Mouse (Mus musculus) kidney, adult 18-20 months (tissue): Measurements from ENCODE around the gene Disp1.

Source experiments
- DNase-seq: peaks from one replicate; pipeline ENCODE4 v3.0.0; 2021

Gene Disp1

DNA sequence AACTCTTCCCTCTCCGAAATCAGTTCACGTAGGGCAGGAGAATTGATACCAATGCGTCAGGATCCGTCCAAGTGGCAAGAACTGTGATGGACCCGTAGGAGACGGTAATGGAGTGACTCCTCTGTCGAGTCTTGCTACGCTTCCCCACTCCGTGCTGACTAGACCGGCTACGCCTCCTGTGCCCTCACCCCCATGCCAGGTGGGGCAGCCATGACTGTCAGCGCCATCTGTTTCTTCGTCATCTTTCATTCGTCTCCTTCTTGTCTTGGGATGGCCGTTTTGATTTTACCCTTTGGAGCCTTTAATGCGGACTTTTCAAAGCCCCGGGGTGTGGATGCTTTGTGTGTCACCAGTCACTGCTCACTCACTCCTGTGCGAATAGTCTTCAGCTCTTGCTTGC lies 26.6 kb downstream of the Disp1 start:
- DNase-seq, result no peak

DNA sequence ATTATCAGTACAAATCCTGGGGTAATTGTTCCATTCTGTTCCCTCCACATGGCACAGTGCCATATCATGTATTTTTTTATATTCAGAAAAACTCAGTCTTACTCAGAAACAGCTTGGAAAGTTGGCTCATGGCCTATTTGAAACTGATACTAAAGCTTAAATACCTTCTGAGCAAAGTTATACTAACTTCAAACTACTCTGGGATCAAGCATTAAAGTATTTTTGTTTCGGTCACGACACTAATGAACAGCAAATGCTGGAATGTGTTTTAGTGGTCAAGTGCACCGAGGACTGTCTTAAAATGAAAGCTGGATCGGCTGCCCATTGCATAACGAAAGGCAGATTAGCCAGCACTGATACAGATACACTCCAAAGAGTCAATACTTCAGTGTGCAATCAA lies 27.2 kb downstream of the Disp1 start:
- no peak for DNase-seq

DNA sequence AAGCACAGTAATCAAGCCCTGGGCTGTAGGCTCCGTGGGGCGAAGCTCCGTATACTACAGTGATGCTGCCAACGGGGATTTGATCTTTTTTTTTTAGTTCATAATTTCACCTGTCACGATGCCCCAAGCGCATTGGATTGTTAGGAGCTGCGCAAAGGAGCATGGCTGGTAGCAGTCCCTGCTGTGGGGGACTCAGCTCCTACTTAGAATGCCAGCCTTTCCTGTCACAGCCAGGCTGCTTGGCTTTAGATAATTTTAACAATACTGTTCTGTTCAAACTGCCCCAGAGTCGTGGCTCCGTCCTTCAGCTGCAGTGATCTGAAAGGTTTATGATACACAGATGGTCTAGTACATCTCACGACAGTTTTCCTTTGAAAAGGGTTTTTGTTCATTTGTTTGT lies 29.9 kb downstream of the Disp1 start:
- DNase-seq, result no peak

DNA sequence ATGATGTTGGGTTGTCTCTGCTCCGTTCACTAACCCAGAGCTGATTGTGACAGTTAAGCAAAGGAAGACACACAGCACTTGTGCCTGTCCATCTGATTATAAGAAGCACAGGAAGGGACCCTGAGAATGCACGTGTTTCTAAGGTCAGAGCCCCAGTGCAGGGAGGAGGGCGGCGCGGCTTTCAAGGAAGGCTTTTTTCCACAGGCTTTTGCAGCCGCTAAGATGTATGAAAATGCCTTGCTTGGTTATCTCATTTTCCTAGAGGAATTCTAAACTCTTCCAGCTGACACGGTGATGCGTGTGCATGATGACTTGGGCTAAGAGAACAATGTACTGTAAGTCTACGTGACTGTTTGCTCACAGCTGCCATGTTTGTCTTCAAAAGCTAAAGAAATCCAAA lies 30.9 kb downstream of the Disp1 start:
- no peak for DNase-seq

DNA sequence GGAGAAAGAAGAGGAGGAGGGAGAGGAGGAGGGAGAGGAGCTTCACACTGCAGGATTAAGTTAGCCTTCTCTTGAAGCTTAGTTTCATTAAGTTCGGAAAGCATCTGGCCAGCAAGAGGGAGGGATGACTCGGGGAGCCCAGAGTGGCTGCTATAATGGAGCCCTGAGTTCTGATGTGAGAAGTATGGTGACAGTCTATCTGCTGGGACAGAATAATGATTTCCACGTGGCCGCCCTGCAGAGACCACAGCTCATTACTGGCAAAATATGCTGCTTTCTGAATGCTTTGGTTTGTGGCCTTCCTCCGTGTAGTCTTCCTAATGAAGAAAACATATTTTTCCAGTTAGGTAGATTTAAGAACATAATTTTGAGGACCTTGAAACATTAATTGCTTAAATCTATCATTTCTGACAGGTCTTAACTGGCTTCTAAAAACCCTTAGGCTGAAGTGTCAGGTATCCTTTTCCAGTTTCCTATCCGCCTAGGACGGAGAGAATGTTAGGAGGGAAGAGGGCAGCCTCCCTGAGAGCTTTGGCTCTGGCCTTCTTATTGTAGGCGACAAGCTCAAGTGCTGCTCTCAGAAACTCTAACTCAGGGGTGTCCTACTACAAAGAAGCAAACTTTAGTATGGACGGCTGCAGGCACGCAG lies 32.2 kb downstream of the Disp1 start:
- DNase-seq, result no peak

DNA sequence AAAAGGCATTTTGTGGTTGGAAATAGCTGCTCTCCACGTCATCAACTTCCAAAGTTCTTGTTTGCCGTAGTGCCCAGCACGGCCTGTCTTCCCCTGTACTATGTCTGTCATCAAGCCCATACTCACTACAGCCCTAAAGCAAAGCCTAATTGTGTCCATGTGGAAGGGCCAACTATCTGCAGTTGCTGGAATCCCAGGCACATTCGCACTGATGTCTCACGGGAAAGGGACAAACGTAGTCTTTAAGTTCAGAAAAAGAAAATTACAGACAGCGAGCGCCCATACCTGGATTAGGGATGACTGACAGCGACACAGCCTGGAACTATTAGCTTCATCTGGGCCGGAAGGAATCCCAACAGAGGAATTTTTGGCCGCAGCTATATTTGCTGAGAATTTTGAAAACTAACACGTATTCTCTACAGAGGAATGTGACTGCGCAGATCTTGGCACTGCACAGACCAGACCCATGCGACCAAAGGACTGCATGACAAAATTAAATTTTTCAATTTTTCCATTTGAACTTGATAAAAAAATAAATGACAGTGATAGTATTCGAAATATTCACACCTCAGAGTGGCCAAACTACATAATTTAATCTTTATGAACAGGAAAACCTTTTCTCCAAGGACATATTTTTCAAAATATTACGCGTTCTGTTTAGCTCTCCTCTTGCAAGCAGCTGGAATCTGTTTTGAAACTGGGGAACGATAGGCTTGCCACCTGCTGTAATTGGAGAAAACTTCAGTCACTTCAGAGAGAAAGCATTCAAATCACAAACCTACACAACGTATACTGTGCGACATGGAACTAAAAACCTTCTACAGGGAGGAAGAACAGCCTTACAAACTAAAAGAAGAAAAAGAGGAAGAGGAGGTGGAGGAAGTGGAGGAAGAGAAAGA lies 33.0 kb downstream of the Disp1 start:
- DNase-seq, result no peak

DNA sequence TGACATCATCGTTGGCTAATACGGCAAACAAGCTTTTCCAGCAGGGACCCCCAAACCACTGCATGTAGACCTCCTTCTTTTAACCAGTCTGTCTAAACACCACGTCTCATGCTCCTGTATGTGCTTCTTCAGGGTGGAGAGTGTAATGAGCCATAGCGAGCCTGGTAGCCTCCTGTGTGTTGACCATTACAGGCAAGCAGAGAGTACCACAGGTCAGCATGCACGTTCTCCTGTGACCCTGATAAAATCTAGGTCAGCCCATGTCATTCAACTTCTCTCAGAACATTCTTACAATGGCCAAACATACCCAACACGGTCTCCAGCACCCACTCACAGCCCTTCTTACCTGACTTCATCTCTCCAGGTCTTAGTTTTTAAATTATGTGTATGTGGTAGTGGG lies 35.8 kb downstream of the Disp1 start:
- DNase-seq, result no peak

DNA sequence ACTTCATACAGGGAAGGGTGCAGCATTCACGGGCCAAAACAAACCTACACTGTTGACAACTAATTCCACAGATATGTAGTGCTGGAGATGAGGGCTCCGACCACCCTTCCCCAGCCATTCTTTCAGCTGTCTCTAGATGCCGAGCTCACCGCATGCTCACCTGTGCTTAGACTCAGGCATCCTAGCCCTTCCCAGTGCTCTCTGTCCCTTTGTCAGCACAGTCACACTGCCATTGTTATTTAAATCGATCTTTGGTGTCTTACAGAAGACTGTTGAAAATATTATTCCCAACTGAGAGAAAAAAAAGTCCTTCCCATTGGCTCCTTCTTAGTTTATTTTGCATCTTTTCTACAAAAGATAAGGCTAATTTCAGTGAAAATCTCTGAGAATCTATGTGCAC lies 36.6 kb downstream of the Disp1 start:
- no peak for DNase-seq

DNA sequence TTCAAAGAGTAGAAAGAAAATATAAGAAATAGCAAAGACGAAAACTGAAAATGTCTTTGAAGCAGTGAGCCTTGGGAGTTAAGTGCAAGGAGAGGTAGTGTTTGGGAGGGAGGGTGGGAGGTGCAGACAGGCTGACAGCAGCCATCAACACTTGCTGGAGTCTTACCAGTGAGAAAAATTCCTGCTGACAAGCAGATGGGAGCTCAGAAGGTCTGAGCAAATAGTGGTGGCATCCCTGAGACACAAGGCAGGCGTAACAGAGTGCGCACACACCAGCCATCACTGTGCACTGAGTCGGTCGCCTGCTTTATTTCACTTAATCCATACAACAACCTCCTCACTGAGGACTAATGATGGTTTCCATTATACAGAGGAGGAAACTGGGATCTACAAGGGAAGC lies 37.8 kb downstream of the Disp1 start:
- no peak for DNase-seq

DNA sequence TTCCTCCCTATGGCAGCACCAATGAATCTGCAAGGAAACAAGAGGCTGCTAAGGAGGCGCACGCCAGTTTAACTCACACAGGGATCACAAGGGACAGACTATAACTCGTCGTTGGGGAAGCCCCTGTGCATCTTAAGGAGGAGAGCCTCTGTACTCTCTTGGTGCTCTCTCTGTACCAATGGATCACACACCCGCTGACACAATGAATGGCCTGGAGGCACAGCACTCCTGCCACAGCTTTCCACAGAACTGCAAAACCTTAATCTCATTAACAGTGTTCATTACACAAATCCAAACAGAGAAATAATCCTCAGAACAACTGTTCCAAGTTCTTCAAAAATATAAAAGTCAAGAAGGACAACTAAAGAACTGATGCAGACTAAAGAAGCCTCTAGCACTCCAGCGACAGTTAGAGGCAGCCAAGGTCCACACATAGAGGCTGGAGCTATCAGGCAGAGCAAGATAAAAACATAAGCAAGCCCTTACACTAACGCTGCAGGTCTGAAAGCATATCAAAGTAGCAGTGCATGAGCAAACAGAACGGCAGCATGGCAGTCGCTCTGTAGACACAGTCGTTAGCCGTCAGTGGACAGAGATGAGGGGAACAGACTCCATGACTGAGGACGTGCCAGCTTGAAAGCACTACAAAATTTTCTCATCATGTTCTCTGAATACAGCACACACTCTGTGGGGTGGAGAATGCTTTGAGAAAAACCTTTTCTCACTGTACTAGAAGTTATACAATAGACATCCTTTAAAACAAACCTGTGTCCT lies 38.5 kb downstream of the Disp1 start:
- no peak for DNase-seq

DNA sequence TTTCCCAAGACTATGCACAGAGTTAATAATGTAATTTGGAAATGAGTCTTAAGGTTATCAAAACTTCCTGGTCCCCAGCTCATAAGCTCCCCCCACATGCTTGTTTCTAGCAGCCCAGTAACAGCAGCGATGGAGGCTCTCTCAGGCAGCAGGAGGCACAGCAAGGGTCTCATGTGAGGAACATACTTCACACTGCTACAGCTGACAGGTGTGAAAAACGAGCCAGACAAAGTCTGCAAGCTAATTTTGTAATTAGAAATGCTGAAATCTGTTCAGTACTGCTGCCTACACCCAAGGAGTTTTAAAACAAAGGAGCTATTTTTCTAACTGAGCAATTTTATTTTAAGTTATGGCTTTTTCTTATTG lies 40.3 kb downstream of the Disp1 start:
- no peak for DNase-seq

DNA sequence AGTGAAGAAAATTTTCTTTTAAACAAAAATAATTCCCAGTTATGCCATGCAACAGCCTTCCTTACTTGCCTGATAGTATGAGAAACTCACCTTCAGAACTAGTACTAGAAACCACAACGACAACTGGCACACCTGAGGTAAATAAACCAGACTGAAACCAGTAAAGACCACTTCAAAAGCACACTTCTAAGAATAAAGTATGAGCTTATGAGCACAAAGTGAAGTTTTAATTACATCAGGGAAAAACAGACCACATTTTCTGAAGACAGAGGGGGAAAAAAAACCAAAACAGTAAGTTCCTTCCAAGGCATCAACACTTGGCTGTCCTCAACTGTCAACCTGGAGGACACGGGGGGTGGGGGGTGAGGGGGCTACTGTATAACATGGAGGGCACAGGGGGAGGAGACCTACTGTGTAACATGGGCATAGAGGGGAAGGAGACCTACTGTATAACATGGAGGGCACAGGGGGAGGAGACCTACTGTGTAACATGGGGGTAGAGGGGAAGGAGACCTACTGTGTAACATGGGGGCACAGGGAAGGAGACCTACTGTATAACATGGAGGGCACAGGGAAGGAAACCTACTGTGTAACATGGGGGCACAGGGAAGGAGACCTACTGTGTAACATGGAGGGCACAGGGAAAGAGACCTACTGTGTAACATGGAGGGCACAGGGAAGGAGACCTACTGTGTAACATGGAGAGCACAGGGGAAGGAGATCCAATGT lies 40.9 kb downstream of the Disp1 start:
- DNase-seq, result no peak

DNA sequence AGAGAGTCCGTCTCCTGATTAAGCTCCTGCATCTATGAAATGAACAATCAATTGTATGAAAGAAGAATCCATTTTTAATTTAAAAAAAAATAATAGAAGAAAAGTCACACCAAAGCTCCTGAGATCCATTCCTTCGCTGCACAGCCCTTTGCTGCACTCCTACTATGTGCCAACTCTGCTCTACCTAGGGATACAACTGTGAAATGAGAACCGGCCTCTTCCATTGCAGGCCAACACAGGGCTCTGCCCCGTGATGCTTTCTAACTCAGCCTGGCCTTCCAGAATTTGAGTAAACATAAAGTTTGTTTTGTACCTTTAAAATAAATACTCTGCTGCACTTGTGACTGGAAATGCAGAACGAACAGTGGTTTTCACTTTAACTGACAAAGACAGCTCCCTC lies 42.0 kb downstream of the Disp1 start:
- DNase-seq, result no peak

DNA sequence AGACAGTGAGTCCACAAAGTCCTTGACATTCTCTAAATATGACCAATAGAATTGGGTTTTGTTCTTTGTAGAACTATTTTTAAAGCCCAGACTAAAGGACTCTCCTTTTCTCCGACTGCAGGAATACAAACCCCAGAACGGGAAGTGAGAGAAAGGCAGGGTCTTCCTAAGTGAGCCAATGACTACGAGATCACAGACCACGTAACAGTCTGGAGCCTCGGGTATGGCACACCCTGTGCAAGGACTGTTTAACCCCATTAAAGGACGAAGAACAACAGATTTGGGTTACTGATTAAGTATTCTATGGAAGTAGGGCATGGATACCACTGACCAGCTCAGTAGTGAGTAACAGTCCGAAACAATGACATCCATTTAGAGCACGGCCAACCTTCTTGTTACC lies 46.1 kb downstream of the Disp1 start:
- DNase-seq, result no peak

DNA sequence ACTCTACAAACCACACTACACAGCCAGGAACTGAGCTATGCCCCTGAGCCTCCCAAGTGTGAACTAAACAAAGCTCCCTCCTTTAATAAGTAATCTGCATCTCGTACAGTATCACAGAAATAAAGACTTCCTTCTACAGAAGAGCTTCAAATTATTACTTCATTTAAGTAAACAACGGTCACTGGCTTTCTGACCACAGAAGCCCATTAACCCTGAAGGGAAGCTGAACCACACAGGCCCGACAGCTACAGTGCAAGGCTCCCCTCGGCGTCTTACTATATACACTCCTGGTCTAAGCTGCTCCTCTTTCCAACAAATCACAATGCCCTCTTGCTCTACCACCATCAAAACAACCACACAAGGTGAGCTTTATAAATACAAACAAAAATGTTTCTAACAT lies 50.2 kb downstream of the Disp1 start:
- DNase-seq, result no peak

DNA sequence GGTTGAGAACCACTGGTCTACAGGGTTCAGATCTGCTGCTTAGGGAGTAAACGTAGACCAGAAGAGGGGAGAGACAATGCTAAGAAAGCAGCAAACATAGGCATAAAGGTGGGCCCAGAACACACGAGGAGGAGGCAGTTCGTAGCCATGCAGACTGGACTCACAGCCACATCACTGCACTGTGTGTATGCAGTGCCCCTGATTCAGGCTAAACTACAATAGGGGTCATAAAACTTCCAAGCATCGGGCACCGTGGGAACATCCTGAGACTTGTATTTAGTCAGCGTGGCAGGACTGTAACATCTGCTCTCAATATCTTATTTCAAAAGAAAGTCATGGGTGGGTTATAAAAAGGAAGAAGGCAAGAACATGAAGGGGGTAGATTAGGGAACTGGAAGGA lies 52.9 kb downstream of the Disp1 start:
- DNase-seq, result no peak

DNA sequence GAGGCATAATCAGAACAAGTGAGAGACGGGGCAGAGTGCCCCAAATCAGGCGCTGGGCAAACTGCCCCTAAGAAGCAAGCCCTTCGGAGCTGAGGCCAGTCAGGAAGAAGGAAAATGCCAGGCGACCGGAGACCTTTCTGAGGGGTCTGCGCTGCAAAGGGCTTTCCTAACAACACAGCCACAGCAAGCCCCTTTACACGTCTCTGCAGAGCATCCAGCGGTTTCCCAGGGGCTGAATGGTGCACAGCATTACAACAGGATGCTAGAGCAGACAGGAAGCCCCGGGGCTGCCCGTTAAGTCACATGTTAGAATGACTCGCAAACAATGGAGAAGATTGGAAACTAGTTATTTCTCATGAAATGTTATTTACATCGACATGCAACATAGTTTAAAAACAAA lies 53.5 kb downstream of the Disp1 start:
- DNase-seq, result no peak

DNA sequence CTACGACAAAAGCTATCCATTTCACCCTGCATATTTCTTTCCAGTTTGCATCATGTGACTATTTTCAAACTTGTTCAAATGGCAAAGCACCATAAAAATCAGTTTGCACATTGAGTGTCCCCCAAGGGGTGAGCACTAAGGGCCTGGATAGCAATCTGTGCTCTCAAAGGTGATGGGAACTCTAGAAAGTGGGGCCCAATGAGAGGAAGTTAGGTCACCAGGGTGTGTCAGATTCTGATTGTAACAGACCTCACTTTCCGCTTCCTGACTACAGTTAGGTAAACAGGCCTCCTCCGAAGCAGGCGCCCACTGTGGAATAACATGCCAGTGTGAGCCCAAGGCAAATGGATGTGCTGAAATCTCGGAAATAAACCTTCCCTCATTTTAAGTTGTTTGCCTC lies 54.6 kb downstream of the Disp1 start:
- DNase-seq, result no peak

DNA sequence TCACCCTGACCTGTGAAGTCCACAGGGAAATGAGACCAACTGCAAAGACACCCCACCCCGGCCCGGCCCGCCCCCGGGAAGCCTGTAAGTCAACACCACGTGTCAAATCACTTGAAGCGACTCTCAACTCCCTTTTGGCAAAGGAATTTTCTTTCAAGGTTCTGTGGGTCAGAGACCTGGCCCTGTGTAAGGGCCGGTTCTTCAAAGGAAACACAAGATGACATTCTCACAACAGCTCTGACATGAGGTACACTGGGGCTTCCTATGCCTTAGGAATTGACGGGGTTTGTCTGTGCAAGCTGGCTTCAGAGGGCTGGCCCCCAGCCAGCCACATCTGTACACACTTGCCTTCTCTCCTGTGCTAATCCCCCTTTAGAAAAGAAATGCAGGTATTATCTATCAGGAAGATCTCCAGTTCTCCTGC lies 56.7 kb downstream of the Disp1 start:
- no peak for DNase-seq

DNA sequence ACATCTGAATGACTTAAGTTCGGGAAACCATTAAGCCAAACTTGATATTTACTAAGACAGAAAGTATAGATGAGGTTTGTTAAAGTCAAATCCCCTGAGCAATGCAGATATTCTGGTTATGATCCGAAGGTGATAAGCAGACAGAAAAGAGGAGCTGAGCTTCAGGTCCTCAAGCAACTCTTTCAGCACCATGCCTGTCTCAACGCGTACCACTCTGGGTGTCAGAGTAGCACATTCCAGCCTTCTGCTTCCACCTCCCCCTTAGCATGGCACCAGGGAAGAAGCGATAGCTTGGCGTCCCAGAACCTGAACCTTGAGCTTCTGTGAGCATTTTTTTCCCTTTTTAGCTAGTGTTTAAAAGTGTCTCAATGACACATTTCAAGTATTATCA lies 57.1 kb downstream of the Disp1 start:
- no peak for DNase-seq

DNA sequence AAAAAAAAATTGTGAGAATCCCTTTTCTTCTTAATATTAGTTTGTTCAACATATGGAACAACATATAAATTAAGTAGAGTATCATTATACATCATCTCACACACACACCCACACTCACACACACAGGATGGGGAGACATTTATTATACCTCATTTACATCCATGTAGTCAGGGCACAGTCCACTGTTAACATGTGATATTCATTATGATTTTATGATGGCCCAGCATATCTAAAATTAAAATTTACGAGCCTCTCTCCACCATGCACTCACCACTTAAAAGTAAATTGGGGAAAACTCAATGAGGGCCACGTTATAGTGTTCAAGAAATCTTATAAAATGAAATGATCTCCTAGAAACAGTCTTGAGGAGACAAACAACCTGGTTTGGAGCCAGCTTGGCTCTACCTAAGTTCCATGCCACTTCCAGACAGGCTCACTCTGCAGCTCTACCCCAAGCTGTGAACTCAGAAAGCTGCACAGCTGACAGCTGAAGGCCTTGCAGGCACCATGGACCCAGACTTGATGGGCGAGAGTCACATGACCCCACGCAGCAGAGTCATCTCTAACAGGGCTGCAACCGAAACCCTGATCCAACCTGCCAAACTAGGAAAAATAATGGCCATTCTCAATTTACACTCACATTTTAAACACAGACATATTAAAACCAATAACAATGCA lies 57.7 kb downstream of the Disp1 start:
- DNase-seq, result no peak

DNA sequence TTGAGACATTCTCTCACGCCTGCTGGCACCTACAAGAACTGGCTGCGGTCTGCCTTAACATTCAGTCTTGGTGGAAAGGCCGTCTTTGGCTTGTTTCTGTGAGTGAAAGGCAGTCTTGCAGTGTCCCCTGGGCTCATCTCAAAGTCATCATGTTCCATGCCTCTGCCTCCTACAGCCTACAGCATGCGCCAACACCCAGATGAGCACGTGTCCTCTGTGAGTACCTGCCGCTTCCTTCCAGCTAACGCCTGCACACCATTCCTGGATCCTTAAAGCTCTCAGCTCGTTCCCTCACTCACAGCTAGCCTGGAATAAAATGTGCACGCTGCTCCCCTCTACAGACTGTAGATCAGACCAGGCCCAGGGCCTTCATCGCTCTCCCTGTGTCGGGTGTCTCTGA lies 60.3 kb downstream of the Disp1 start:
- no peak for DNase-seq

DNA sequence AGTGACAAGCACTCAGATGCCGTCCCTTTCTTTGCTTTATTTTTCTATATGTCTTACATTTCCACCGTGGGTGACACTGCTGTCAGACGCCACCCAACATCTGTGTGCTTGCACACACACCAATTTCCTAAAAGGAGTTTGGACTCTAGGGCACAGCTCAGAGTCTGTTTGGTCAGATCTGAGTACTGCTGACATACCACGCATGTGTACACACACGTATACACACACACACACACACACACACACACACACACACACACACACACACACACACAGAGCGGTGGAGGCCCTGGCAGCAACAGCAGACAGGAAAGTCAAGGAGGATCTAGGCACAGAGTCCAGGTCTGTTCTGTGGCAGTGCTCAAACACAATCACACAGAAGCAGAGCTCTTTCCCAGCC lies 61.1 kb downstream of the Disp1 start:
- DNase-seq, result no peak
